Mouse (Mus musculus): Measurements from ENCODE around the gene Wfdc18. TPM values are rescaled to one million over a fixed set of nuclear protein-coding genes. Genes with fewer than 3 reads are reported as not detected.

Wfdc18 gene
- polyA plus RNA-seq, 1 experiment: 5.3 TPM

DNA sequence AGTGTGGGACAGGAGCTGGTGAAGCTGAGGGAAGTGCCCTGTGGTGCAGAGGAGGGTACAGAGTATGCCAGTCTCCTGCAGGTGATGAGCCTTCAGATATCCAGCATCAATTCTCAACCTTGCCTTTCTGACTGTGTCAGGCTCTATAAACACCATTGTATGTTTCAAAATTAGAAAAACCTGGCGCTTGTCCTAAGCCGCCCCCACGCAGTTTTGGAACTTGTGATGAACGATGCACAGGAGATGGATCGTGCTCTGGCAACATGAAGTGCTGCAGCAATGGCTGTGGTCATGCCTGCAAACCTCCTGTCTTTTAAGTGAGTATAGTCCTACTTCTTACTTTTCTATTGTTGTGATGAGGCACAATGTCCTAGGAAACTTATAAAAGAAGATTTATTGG lies 868 bp downstream of the Wfdc18 start:
- no peak overlapping the region for H3K4me3 ChIP-seq (replicated peaks; ENCODE audit: insufficient read depth, low read depth, low read length)
- H3K4me1 ChIP-seq (ENCODE audit: control insufficient read depth, insufficient read depth, low read length): no peaks in the 10 kb centered on the region
- WGBS: 73% methylated on average over 5 of the region's 5 CpGs
- H3K27me3 ChIP-seq (ENCODE audit: control insufficient read depth, insufficient read depth, low read length): no peaks in the 10 kb centered on the region
- no peak overlapping the region for H3K27ac ChIP-seq (ENCODE audit: insufficient read depth, low read length)
- no peak for DNase-seq
- no peak for TF ChIP-seq POLR2A (IDR thresholded peaks at IDR 0.05; ENCODE audit: borderline replicate concordance, insufficient read depth, low read length)
- TF ChIP-seq CTCF (IDR thresholded peaks at IDR 0.05; ENCODE audit: borderline replicate concordance, insufficient read depth, low read depth, low read length): no peak

DNA sequence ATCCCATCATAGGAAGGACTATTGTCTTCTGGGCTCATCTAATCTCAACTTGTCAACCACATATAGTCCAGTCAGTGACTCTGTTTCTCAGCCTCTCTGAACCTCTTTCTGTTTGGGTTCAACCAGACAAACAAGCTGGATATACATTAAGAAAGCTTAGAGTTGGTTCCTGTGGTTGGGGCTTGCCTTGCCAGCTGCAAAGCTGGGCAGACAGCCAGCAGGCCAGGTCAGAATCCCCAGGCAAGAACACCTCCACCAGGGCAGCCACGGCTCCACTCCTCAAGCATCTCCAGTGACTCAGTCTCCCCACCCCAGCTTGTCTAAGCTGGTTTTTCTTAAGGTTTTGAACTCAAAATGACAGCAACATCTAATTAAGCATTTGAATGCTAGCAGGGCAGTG lies 3.9 kb downstream of the Wfdc18 start:
- DNase-seq: no peak
- Histone ChIP-seq H3K27ac (ENCODE audit: insufficient read depth, low read length) (no peak overlapping the region), H3K4me3 (replicated peaks; ENCODE audit: insufficient read depth, low read depth, low read length) (no peak overlapping the region), H3K4me1 (ENCODE audit: control insufficient read depth, insufficient read depth, low read length) (no peaks in the 10 kb centered on the region), H3K27me3 (ENCODE audit: control insufficient read depth, insufficient read depth, low read length) (no peaks in the 10 kb centered on the region)
- 39% methylated on average over 1 of the region's 1 CpGs for WGBS
- no peak for TF ChIP-seq CTCF (IDR thresholded peaks at IDR 0.05; ENCODE audit: borderline replicate concordance, insufficient read depth, low read depth, low read length)

- WGBS: 77% methylated on average over 2 of the region's 2 CpGs
- H3K27me3 ChIP-seq (ENCODE audit: control insufficient read depth, insufficient read depth, low read length): no peaks in the 10 kb centered on the region
- H3K4me1 ChIP-seq (ENCODE audit: control insufficient read depth, insufficient read depth, low read length): no peaks in the 10 kb centered on the region
- TF ChIP-seq CTCF (IDR thresholded peaks at IDR 0.05; ENCODE audit: borderline replicate concordance, insufficient read depth, low read depth, low read length): no peak
- no peak for TF ChIP-seq POLR2A (IDR thresholded peaks at IDR 0.05; ENCODE audit: borderline replicate concordance, insufficient read depth, low read length)
- no peak for DNase-seq
- H3K4me3 ChIP-seq (replicated peaks; ENCODE audit: insufficient read depth, low read depth, low read length): no peak overlapping the region
- H3K27ac ChIP-seq (ENCODE audit: insufficient read depth, low read length): no peak overlapping the region
These were observed 5.1 kb downstream of the Wfdc18 start for GRCm38 (mm10) chr11:83713925-83714324.

DNA sequence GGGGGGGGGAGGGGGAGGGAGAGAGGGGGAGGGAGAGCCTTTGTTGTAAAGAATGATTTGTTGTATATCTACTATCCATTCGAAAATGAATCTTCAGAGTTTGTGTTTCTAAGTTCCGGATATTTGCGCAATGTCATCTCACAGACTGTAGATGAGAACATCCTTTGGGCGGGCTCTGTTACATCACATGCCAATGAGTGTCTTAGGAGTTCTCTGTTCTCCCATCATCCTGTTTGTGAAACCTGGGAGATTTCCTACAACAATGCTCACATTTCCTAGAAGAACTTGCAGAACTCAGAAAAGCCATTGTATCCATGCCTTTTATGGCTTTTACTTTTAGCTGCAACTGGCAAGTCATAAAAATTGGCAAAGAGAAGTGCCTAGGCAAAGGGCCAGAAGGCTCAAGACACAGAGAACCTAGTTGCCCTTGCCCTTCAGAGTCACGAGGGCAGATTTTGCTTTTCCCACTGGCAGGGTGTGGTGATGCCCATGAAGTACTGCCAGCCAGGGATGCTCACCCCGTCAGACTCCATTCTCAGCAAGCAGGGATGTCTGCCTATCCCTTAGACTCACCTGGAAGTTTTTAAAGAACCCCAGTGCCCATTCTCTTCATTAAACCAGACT lies 8.3 kb downstream of the Wfdc18 start:
- Histone ChIP-seq H3K27me3 (ENCODE audit: control insufficient read depth, insufficient read depth, low read length) (no peaks in the 10 kb centered on the region), H3K4me3 (replicated peaks; ENCODE audit: insufficient read depth, low read depth, low read length) (no peak overlapping the region), H3K27ac (ENCODE audit: insufficient read depth, low read length) (no peak overlapping the region), H3K4me1 (ENCODE audit: control insufficient read depth, insufficient read depth, low read length) (no peaks in the 10 kb centered on the region)
- WGBS: 67% methylated on average over 6 of the region's 6 CpGs
- TF ChIP-seq CTCF (IDR thresholded peaks at IDR 0.05; ENCODE audit: borderline replicate concordance, insufficient read depth, low read depth, low read length) (no peak), POLR2A (IDR thresholded peaks at IDR 0.05; ENCODE audit: borderline replicate concordance, insufficient read depth, low read length) (no peak)
- no peak for DNase-seq

DNA sequence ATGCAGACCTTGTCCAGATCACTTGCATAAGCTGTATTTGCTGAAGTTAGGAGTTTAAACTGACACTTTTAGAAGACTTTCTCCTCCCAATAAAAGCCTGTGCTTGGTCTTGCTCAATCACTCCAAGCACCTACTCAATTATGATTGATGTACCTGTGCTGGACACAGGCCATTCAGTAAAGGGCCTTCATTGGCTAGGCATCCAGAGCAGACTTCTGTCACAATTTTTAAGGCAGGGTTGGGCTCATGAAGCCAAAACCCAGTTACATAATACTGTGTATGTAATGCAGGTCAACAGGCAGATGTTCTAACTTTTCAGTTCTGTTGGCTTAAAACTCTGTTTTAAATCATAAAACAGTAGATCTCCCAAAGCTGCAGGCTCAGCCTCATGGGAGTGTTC lies 12.0 kb downstream of the Wfdc18 start:
- TF ChIP-seq POLR2A (IDR thresholded peaks at IDR 0.05; ENCODE audit: borderline replicate concordance, insufficient read depth, low read length): no peak
- TF ChIP-seq CTCF (IDR thresholded peaks at IDR 0.05; ENCODE audit: borderline replicate concordance, insufficient read depth, low read depth, low read length): no peak

DNA sequence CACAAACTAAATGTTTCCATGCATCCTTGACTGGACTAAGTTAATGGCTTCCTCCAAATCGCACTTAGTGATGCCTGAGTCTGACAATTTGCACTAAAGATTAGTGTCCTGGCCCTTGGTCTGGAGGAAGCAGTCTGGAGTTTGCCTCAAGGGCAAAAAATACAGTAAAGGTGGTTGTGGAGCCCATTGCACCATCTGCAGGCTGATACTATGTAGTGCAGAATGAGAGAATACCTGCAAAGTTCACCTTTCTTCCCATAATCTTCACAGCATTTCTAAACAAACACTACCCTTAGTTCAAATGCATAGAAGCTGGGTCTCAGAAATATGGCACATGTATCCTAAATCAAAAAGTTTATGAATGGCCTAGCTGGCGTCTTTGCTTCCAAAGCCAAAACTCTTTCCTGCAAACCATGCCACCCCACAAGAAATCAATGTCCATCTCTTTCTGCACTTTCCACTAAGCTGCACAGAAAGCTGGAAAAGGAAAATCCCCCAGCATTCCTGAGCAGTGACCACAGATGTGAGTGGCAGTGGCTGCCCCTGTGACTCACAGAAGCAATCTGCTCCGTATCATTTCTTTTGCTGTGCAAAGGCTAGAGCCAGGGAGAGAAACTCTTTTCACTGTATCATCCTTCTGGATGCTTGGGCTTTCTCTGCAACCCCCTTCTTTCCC lies 20.1 kb downstream of the Wfdc18 start:
- Histone ChIP-seq H3K4me3 (replicated peaks; ENCODE audit: insufficient read depth, low read depth, low read length) (no peak overlapping the region), H3K27ac (ENCODE audit: insufficient read depth, low read length) (no peak overlapping the region), H3K27me3 (ENCODE audit: control insufficient read depth, insufficient read depth, low read length) (no peaks in the 10 kb centered on the region), H3K4me1 (ENCODE audit: control insufficient read depth, insufficient read depth, low read length) (no peaks in the 10 kb centered on the region)
- DNase-seq: no peak
- TF ChIP-seq POLR2A (IDR thresholded peaks at IDR 0.05; ENCODE audit: borderline replicate concordance, insufficient read depth, low read length) (no peak), CTCF (IDR thresholded peaks at IDR 0.05; ENCODE audit: borderline replicate concordance, insufficient read depth, low read depth, low read length) (no peak)
- 65% methylated on average over 3 of the region's 3 CpGs for WGBS

More for the DNA sequence above, 12.0 kb downstream of the Wfdc18 start:
- Histone ChIP-seq H3K4me1 (ENCODE audit: control insufficient read depth, insufficient read depth, low read length) (no peaks in the 10 kb centered on the region), H3K27me3 (ENCODE audit: control insufficient read depth, insufficient read depth, low read length) (no peaks in the 10 kb centered on the region), H3K4me3 (replicated peaks; ENCODE audit: insufficient read depth, low read depth, low read length) (no peak overlapping the region), H3K27ac (ENCODE audit: insufficient read depth, low read length) (no peak overlapping the region)
- DNase-seq: no peak

DNA sequence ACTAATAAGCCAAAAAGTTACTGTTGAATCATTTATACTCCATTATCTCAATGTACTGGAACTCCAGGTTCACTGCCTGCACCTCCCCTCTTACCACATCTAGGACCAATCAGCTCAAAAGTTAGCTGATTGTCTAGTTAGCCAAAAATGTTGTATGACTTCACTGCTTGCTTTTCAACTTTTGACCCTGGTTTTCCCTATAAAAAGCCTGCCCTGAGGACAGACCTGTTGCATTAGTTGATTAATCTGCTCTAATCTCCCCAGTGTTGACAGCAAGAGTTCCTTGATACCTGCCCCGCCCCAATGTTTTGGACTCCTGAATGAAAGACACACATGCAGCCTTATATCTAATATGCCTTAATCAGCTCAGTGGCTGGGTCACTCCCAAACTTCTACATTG lies 22.3 kb downstream of the Wfdc18 start:
- TF ChIP-seq POLR2A (IDR thresholded peaks at IDR 0.05; ENCODE audit: borderline replicate concordance, insufficient read depth, low read length) (no peak), CTCF (IDR thresholded peaks at IDR 0.05; ENCODE audit: borderline replicate concordance, insufficient read depth, low read depth, low read length) (no peak)
- Histone ChIP-seq H3K27ac (ENCODE audit: insufficient read depth, low read length) (no peak overlapping the region), H3K4me1 (ENCODE audit: control insufficient read depth, insufficient read depth, low read length) (no peaks in the 10 kb centered on the region), H3K4me3 (replicated peaks; ENCODE audit: insufficient read depth, low read depth, low read length) (no peak overlapping the region), H3K27me3 (ENCODE audit: control insufficient read depth, insufficient read depth, low read length) (no peaks in the 10 kb centered on the region)
- DNase-seq: no peak
- 97% methylated on average over 1 of the region's 1 CpGs for WGBS

DNA sequence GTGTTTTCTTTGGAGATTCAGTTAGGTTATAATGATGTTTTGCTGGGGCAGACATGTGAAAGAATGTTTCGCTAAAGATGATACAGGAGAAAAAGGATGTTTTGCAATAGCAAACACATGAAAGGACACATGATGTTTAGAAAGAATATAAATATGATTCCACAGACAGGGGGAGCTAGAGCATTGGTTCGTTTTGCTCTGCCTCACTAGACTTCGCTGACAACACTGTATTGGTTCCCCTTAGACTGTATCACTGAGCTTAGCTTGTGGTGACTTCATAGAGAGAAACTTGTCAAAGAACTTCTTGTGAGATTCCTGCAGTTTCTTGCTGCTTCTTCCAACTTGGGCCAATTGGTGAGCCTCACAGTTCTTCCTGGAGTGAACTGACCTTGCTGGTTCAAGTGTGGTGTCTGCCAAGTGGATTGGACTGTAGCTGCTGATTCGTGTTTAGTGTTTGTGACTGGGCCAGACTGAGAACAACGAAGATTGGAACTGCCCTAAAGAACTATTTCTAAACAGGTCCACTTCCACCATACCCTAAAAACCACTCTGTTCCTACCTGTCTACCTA lies 24.3 kb downstream of the Wfdc18 start:
- no peaks in the 10 kb centered on the region for H3K4me1 ChIP-seq (ENCODE audit: control insufficient read depth, insufficient read depth, low read length)
- TF ChIP-seq CTCF (IDR thresholded peaks at IDR 0.05; ENCODE audit: borderline replicate concordance, insufficient read depth, low read depth, low read length) (no peak), POLR2A (IDR thresholded peaks at IDR 0.05; ENCODE audit: borderline replicate concordance, insufficient read depth, low read length) (no peak)
- no peak overlapping the region for H3K4me3 ChIP-seq (replicated peaks; ENCODE audit: insufficient read depth, low read depth, low read length)
- H3K27ac ChIP-seq (ENCODE audit: insufficient read depth, low read length): no peak overlapping the region
- no peaks in the 10 kb centered on the region for H3K27me3 ChIP-seq (ENCODE audit: control insufficient read depth, insufficient read depth, low read length)
- 73% methylated on average over 5 of the region's 5 CpGs for WGBS
- no peak for DNase-seq

All from cerebellum, adult 2 months (tissue).